ENCODE assay signal across 8 mouse cellular contexts in genomic region chr10:99084397-99085239, GRCm38 (mm10). TPM values are rescaled to one million over a fixed set of nuclear protein-coding genes. Genes with fewer than 3 reads are reported as not detected.
DNase-seq lines count a peak whose midpoint lies in the region; ATAC-seq and TF ChIP-seq lines count a peak whose summit lies in the region.

No protein-coding gene starts in this region.

- peak; percentile 92 for TF ChIP-seq CTCF in gastrocnemius, adult 2 months (IDR thresholded peaks at IDR 0.05)

- 44% methylated on average over 23 of the region's 23 CpGs for WGBS in hindbrain, embryonic 16.5 days

- no peaks in the 10 kb centered on the region for H3K4me1 ChIP-seq in hindbrain, embryonic 16.5 days (ENCODE audit: control insufficient read depth, insufficient read depth, low read depth, low read length)

- H3K9me3 ChIP-seq in hindbrain, embryonic 16.5 days (ENCODE audit: control insufficient read depth, low read length) = no peaks in the 10 kb centered on the region

- ATAC-seq in hindbrain, embryonic 16.5 days = peak; percentile 93
- ATAC-seq in megakaryocyte-erythroid progenitor cell, adult 5-6 weeks (replicated peaks; ENCODE audit: low FRiP score, low TSS enrichment, poor library complexity, severe bottlenecking) = peak; percentile 92

- no peak overlapping the region for H3K27ac ChIP-seq in gastrocnemius, adult 2 months
- H3K27ac ChIP-seq in hindbrain, embryonic 16.5 days (ENCODE audit: low read depth, low read length) = no peak overlapping the region

- no peak overlapping the region for H3K9ac ChIP-seq in hindbrain, embryonic 16.5 days (ENCODE audit: low read depth, low read length)

- H3K4me3 ChIP-seq in gastrocnemius, adult 2 months = no peak overlapping the region
- no peak overlapping the region for H3K4me3 ChIP-seq in hindbrain, embryonic 16.5 days (ENCODE audit: low read length)

- DNase-seq in T-cell, adult 2 months (ENCODE audit: low spot score) = peak; percentile 64
- peak; percentile 91 to 92 for DNase-seq in cerebellum, postnatal 36 days
- DNase-seq in gastrocnemius, adult 2 months = peak; percentile 90
- DNase-seq in left cerebral cortex, adult 11 months (ENCODE audit: low spot score) = peak; percentile 79
- DNase-seq in right cerebral cortex, postnatal 14 days = peak; percentile 94
- peak; percentile 91 for DNase-seq in urinary bladder, postnatal 14 days (ENCODE audit: low spot score)

- peak overlapping the region; percentile 39 for H3K4me2 ChIP-seq in hindbrain, embryonic 16.5 days (ENCODE audit: low read length)

- no peaks in the 10 kb centered on the region for H3K27me3 ChIP-seq in hindbrain, embryonic 16.5 days (replicated peaks; ENCODE audit: control insufficient read depth, insufficient read depth, low read length)

- intact Hi-C loops in gastrocnemius, adult 2 months (cut with DNase I) = loop anchor here (1.0 to 2.0 kb wide), 2 partner anchors 590 to 1372 kb away; no protein-coding TSS in a partner anchor

- H3K36me3 ChIP-seq in hindbrain, embryonic 16.5 days (ENCODE audit: control insufficient read depth, insufficient read depth, low read length) = no peaks in the 10 kb centered on the region

RNA-seq across cellular contexts. Expression of gene Poc1b, which starts 22.2 kb away (rescaled TPM):
- total RNA-seq in gastrocnemius, adult 2 months (2021) = 1 to 10 TPM; 3.3 to 4.1 TPM
- 9.1 and 13.3 TPM in 2 replicates for polyA plus RNA-seq in hindbrain, embryonic 16.5 days (2015; fragmentation: Nextera tagmentation; extraction: Ambion mirVana)
- total RNA-seq in megakaryocyte-erythroid progenitor cell, adult 5-6 weeks (2014; fragmentation: Nextera tagmentation) = 25.5 and 26.6 TPM in 2 replicates
- total RNA-seq in megakaryocyte-erythroid progenitor cell, adult 5-6 weeks (2017) = 5.1 and 7.2 TPM in 2 replicates

RNA-seq across cellular contexts. Expression of gene Galnt4, which starts 23.3 kb away (rescaled TPM):
- total RNA-seq in gastrocnemius, adult 2 months (2021) = 1 to 10 TPM; 1.3 to 1.4 TPM
- polyA plus RNA-seq in hindbrain, embryonic 16.5 days (2015; fragmentation: Nextera tagmentation; extraction: Ambion mirVana) = 2.9 and 3.3 TPM in 2 replicates
- 4.2 and 5.4 TPM in 2 replicates for total RNA-seq in megakaryocyte-erythroid progenitor cell, adult 5-6 weeks (2014; fragmentation: Nextera tagmentation)
- total RNA-seq in megakaryocyte-erythroid progenitor cell, adult 5-6 weeks (2017) = 4.9 and 7.8 TPM in 2 replicates

RNA-seq across cellular contexts. Expression of gene Phxr2, which starts 41.5 kb away (rescaled TPM):
- total RNA-seq in gastrocnemius, adult 2 months (2021) = not detected
- 0.14 TPM in 1 of 2 replicates, not detected in the other for polyA plus RNA-seq in hindbrain, embryonic 16.5 days (2015; fragmentation: Nextera tagmentation; extraction: Ambion mirVana)
- 0.28 TPM in 1 of 2 replicates, not detected in the other for total RNA-seq in megakaryocyte-erythroid progenitor cell, adult 5-6 weeks (2014; fragmentation: Nextera tagmentation)
- not detected in 2 replicates for total RNA-seq in megakaryocyte-erythroid progenitor cell, adult 5-6 weeks (2017)
